Mouse (Mus musculus): Measurements from ENCODE around the gene Nanos3. TPM values are rescaled to one million over a fixed set of nuclear protein-coding genes. Genes with fewer than 3 reads are reported as not detected.
A peak's percentile ranks its signal among the peaks of the same experiment; 100 is the strongest.

Gene Nanos3
- polyA plus RNA-seq, 1 experiment from 2014 or later, result 5.7 TPM

- Histone ChIP-seq H3K36me3 (peaks cover 76% of the 10 kb centered on the region), H3K27ac (peak overlapping the region; percentile 72; the same call in 1 of the 2 replicates), H3K4me3 (no peak overlapping the region), H3K9ac (0 out of 2 replicates have a peak overlapping the region, but pooled peaks have one; percentile 39), H3K4me1 (peaks cover 34% of the 10 kb centered on the region), H3K4me2 (replicated peaks) (no peak overlapping the region), H3K9me3 (no peaks in the 10 kb centered on the region), H3K27me3 (no peaks in the 10 kb centered on the region)
- 59% methylated on average over 17 of the region's 17 CpGs for WGBS
- ATAC-seq (ENCODE audit: low FRiP score, low read depth), result no peak
Observed at GRCm38 (mm10) chr8:84208381-84209380, 23.7 kb upstream of the Nanos3 start.

GRCm38 (mm10) chr8:84207811-84208210 is 22.8 kb upstream of the Nanos3 start:
- peak overlapping the region; percentile 72 for H3K27ac ChIP-seq

GRCm38 (mm10) chr8:84206666-84207065 is 21.6 kb upstream of the Nanos3 start:
- Histone ChIP-seq H3K9me3 (no peaks in the 10 kb centered on the region), H3K4me2 (replicated peaks) (no peak overlapping the region), H3K27ac (no peak overlapping the region), H3K9ac (no peak overlapping the region), H3K4me1 (peaks cover 53% of the 10 kb centered on the region), H3K4me3 (no peak overlapping the region), H3K27me3 (no peaks in the 10 kb centered on the region), H3K36me3 (peaks cover 56% of the 10 kb centered on the region)
- 94% methylated on average over 3 of the region's 3 CpGs for WGBS
- no peak for ATAC-seq (ENCODE audit: low FRiP score, low read depth)

More at GRCm38 (mm10) chr8:84207811-84208210, 22.8 kb upstream of the Nanos3 start:
- WGBS, result 53% methylated on average over 7 of the region's 7 CpGs
- no peak overlapping the region for H3K4me3 ChIP-seq
- H3K27me3 ChIP-seq, result no peaks in the 10 kb centered on the region
- H3K4me1 ChIP-seq, result peaks cover 42% of the 10 kb centered on the region
- no peaks in the 10 kb centered on the region for H3K9me3 ChIP-seq
- no peak overlapping the region for H3K4me2 ChIP-seq (replicated peaks)
- H3K9ac ChIP-seq, result peak overlapping the region; percentile 39; the same call in 1 of the 2 replicates
- ATAC-seq (ENCODE audit: low FRiP score, low read depth), result no peak
- H3K36me3 ChIP-seq, result peaks cover 67% of the 10 kb centered on the region

- no peaks in the 10 kb centered on the region for H3K27me3 ChIP-seq
- 92% methylated on average over 5 of the region's 5 CpGs for WGBS
- H3K9me3 ChIP-seq, result no peaks in the 10 kb centered on the region
- H3K27ac ChIP-seq, result no peak overlapping the region
- H3K9ac ChIP-seq, result no peak overlapping the region
- no peak overlapping the region for H3K4me3 ChIP-seq
- H3K4me1 ChIP-seq, result peaks cover 62% of the 10 kb centered on the region
- no peak for ATAC-seq (ENCODE audit: low FRiP score, low read depth)
- H3K36me3 ChIP-seq, result peaks cover 45% of the 10 kb centered on the region
- H3K4me2 ChIP-seq (replicated peaks), result no peak overlapping the region
Observed at GRCm38 (mm10) chr8:84205073-84205472, 20.1 kb upstream of the Nanos3 start.

GRCm38 (mm10) chr8:84203975-84204772 is 19.2 kb upstream of the Nanos3 start:
- H3K9me3 ChIP-seq, result no peaks in the 10 kb centered on the region
- peak overlapping the region; percentile 80 for H3K9ac ChIP-seq
- peak; percentile 3; the same call in 1 of the 2 replicates for ATAC-seq (ENCODE audit: low FRiP score, low read depth)
- peak overlapping the region; percentile 82 for H3K4me3 ChIP-seq
- peak overlapping the region; percentile 97 for H3K4me2 ChIP-seq (replicated peaks)
- peak overlapping the region; percentile 99 for H3K27ac ChIP-seq
- WGBS, result 49% methylated on average over 13 of the region's 13 CpGs
- no peaks in the 10 kb centered on the region for H3K27me3 ChIP-seq
- peaks cover 71% of the 10 kb centered on the region for H3K4me1 ChIP-seq
- peaks cover 36% of the 10 kb centered on the region for H3K36me3 ChIP-seq

GRCm38 (mm10) chr8:84202938-84203917 is 18.2 kb upstream of the Nanos3 start:
- peak overlapping the region; percentile 99 for H3K27ac ChIP-seq
- peaks cover 71% of the 10 kb centered on the region for H3K4me1 ChIP-seq
- peak; percentile 62 for ATAC-seq (ENCODE audit: low FRiP score, low read depth)
- peak overlapping the region; percentile 97 for H3K4me2 ChIP-seq (replicated peaks)
- no peaks in the 10 kb centered on the region for H3K27me3 ChIP-seq
- peaks cover 26% of the 10 kb centered on the region for H3K36me3 ChIP-seq
- no peaks in the 10 kb centered on the region for H3K9me3 ChIP-seq
- H3K4me3 ChIP-seq, result peak overlapping the region; percentile 82
- WGBS, result 7% methylated on average over 34 of the region's 34 CpGs
- peak overlapping the region; percentile 80 for H3K9ac ChIP-seq

DNA sequence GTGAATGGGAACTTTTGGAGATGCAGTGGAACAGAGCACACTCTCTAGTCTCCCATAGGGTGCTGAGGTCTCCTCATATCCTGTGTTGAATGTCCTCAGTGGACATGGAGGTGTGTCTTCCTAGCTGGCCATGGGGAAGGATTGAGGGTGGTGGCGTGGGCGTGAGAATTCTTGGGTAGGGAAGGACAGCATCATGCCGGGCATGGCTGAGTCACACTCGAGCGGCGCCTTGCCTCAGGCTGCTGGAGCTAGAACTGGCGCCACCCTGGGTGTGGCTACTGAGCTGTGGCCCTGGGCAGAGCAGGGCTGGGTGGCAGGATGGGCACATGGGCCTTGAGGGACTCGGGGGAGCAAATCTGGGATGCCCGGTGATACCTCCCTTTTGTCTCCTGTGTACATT is 17.4 kb upstream of the Nanos3 start:
- Histone ChIP-seq H3K4me1 (peaks cover 69% of the 10 kb centered on the region), H3K9me3 (no peaks in the 10 kb centered on the region), H3K27me3 (no peaks in the 10 kb centered on the region), H3K9ac (peak overlapping the region; percentile 80), H3K27ac (peak overlapping the region; percentile 99), H3K4me2 (replicated peaks) (peak overlapping the region; percentile 97), H3K36me3 (peaks cover 22% of the 10 kb centered on the region), H3K4me3 (peak overlapping the region; percentile 82)
- 70% methylated on average over 9 of the region's 9 CpGs for WGBS
- no peak for ATAC-seq (ENCODE audit: low FRiP score, low read depth)

DNA sequence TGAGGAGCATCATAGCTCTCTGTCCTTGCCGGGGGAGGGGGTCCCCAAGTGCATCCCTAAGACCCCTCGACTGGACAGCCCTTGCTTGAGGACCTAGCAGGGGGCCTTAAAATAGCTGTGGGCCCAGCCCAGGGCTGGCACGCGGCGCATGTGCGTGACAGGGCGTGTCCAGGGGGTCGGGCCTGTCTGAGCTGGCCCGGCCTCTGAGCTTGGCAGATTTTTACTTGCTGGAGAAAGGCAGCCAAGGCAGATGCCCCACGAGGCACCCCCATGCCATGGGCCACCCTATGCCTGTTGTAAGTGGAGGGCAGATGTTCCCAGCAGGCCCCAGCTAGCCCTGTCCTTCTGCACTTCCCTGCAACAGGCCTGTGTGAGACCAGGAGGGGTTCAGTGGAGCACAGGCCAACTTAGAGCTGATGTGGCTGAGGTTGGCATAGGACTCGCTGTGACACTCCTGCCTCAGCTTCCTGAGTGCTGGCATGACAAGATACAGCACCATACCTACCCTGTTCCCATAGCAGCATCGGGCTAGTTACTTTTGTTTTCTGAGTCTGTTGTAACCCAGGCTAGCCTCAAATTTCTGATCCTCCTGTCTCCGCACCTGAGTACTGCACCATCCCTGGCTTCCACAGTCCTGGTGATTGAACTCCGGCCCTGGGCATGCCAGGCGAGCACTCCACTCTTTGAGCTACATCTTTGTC is 16.7 kb upstream of the Nanos3 start:
- Histone ChIP-seq H3K4me1 (peaks cover 63% of the 10 kb centered on the region), H3K27me3 (no peaks in the 10 kb centered on the region), H3K4me2 (replicated peaks) (peak overlapping the region; percentile 97), H3K4me3 (peak overlapping the region; percentile 82), H3K9me3 (no peaks in the 10 kb centered on the region), H3K36me3 (peaks cover 19% of the 10 kb centered on the region), H3K9ac (peak overlapping the region; percentile 94), H3K27ac (peak overlapping the region; percentile 99)
- ATAC-seq (ENCODE audit: low FRiP score, low read depth), result no peak
- 49% methylated on average over 15 of the region's 15 CpGs for WGBS

- 4% methylated on average over 42 of the region's 70 CpGs for WGBS
- Histone ChIP-seq H3K9me3 (no peaks in the 10 kb centered on the region), H3K4me2 (replicated peaks) (peak overlapping the region; percentile 97), H3K4me1 (peaks cover 63% of the 10 kb centered on the region), H3K27ac (peak overlapping the region; percentile 99), H3K36me3 (peaks cover 13% of the 10 kb centered on the region), H3K9ac (peak overlapping the region; percentile 94), H3K27me3 (no peaks in the 10 kb centered on the region), H3K4me3 (peak overlapping the region; percentile 82)
- peak; percentile 12 for ATAC-seq (ENCODE audit: low FRiP score, low read depth)
Observed at GRCm38 (mm10) chr8:84200652-84201544, 15.9 kb upstream of the Nanos3 start.

GRCm38 (mm10) chr8:84200126-84200555 is 15.1 kb upstream of the Nanos3 start:
- Histone ChIP-seq H3K27ac (peak overlapping the region; percentile 99), H3K27me3 (no peaks in the 10 kb centered on the region), H3K9ac (peak overlapping the region; percentile 94), H3K4me1 (peaks cover 63% of the 10 kb centered on the region), H3K4me2 (replicated peaks) (peak overlapping the region; percentile 97), H3K36me3 (peaks cover 6% of the 10 kb centered on the region), H3K4me3 (peak overlapping the region; percentile 82), H3K9me3 (no peaks in the 10 kb centered on the region)
- 20% methylated on average over 8 of the region's 8 CpGs for WGBS
- no peak for ATAC-seq (ENCODE audit: low FRiP score, low read depth)

Measured in limb, embryonic 13.5 days (tissue).